Mouse (Mus musculus) stomach, postnatal 0 days (tissue): ENCODE measurements around the gene Cdk14. TPM values are rescaled to one million over a fixed set of nuclear protein-coding genes. Genes with fewer than 3 reads are reported as not detected.

Experiments
- ATAC-seq: fragments of 200-750 bp; cut with Nextera tagmentation; 2 replicates; pipeline ENCODE4 v1.8.0; 2017; ENCODE audit not compliant: low FRiP score, low TSS enrichment
- DNase-seq: peaks from one replicate; pipeline ENCODE4 v3.0.0-alpha.2; 2016; ENCODE audit warnings: low spot score
- H3K27ac ChIP-seq: fragments of 300-500 bp; sonication (generic); replicated peaks from 2 replicates; pipeline ENCODE4 v1.5.1; 2014; ENCODE audit warnings: mild to moderate bottlenecking, control low read depth
- H3K27me3 ChIP-seq: fragments of 300-500 bp; sonication (generic); 2 replicates; pipeline ENCODE4 v1.6.1; 2014; ENCODE audit warnings: low read length; ENCODE audit not compliant: control insufficient read depth, insufficient read depth
- H3K36me3 ChIP-seq: fragments of 300-500 bp; sonication (generic); 2 replicates; pipeline ENCODE4 v1.6.1; 2014; ENCODE audit warnings: low read length, mixed read lengths; ENCODE audit not compliant: control insufficient read depth, insufficient read depth
- H3K4me1 ChIP-seq: fragments of 300-500 bp; sonication (generic); replicated peaks from 2 replicates; pipeline ENCODE4 v1.6.1; 2014; ENCODE audit warnings: antibody characterized with exemption; ENCODE audit not compliant: control insufficient read depth, insufficient read depth
- H3K4me2 ChIP-seq: fragments of 300-500 bp; sonication (generic); replicated peaks from 2 replicates; pipeline ENCODE4 v1.6.1; 2014; ENCODE audit warnings: low read depth, mild to moderate bottlenecking, control low read depth, moderate library complexity
- H3K4me3 ChIP-seq: fragments of 300-500 bp; sonication (generic); 2 replicates; pipeline ENCODE4 v1.5.1; 2014; ENCODE audit warnings: low read depth, low read length, control low read depth
- H3K9ac ChIP-seq: fragments of 300-500 bp; sonication (generic); 2 replicates; pipeline ENCODE4 v1.6.1; 2014; ENCODE audit warnings: mild to moderate bottlenecking, low read length, control low read depth, mixed read lengths
- H3K9me3 ChIP-seq: fragments of 300-500 bp; sonication (generic); 2 replicates; pipeline ENCODE4 v1.6.1; 2016; ENCODE audit warnings: low read length; ENCODE audit not compliant: control insufficient read depth
- CTCF ChIP-seq: IDR thresholded peaks from 2 replicates; pipeline ENCODE4 v1.5.1; 2016; ENCODE audit warnings: antibody characterized with exemption, low read depth, mild to moderate bottlenecking, moderate library complexity
- EP300 ChIP-seq: optimal IDR thresholded peaks from 2 replicates; pipeline ENCODE3; 2016; ENCODE audit warnings: antibody characterized with exemption
- WGBS: fragments of 180-500 bp; shearing (Covaris S2); extraction: QIAGEN DNeasy Blood & Tissue Kit; methylation state at CpG from one replicate; pipeline ENCODE4 v1.1.7; 2014; 5-methylcytosine and 5-hydroxymethylcytosine counted together
- polyA plus RNA-seq: library from polyadenylated mRNA; unstranded; fragments of >200 nt; fragmentation: Nextera tagmentation; extraction: Ambion mirVana; gene quantifications from 2 replicates; pipeline ENCODE4 v1.2.1, GENCODE M21; 2015

Cdk14 gene
- polyA plus RNA-seq, 1 experiment from 2014 or later: 6.1 TPM

DNA sequence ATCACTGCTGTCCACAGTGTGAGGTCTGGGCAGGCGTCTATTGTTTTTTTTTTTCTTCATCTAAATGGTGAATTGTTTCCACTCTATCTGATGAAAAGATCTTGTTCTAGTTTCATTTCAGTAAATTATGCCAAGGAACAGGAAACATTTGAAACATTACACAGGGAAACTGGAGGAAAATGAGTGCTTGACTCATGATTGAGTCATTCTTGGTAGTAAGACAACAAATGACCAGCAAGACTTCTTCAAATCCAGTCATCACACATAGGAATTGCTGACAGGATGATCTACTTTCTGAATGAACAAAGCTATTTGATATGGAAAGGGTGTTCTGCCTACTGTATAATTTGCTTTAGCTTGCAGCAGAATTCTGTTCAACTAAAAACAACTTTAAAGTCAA, 859 bp downstream of the Cdk14 start:
- Histone ChIP-seq H3K4me1 (no peaks in the 10 kb centered on the region), H3K27me3 (no peaks in the 10 kb centered on the region), H3K9me3 (no peaks in the 10 kb centered on the region), H3K9ac (no peak overlapping the region), H3K27ac (no peak overlapping the region), H3K4me2 (no peak overlapping the region), H3K4me3 (no peak overlapping the region), H3K36me3 (no peaks in the 10 kb centered on the region)
- TF ChIP-seq CTCF: no peak
- no peak for TF ChIP-seq EP300
- ATAC-seq (no peak), DNase-seq (no peak)
- 55% methylated on average over 1 of the region's 1 CpGs for WGBS

DNA sequence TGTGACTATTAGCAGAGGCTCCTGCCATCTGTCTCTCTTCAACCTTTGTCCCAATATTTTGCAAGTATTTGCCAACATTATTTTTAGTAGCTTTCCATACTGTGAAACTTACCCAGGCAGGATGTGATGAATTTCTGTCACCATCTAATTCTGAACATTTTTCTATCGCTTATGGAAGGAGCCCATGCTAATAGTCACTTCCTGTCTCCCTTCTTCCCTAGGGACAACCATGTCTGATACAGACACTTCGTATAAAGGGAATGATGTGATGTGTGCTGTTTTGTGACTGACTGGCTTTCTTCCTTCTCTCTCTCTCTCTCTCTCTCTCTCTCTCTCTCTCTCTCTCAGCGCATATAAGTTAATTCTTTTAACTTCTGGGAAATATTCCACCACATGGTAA, 5.3 kb downstream of the Cdk14 start:
- no peak overlapping the region for H3K27ac ChIP-seq
- no peak overlapping the region for H3K9ac ChIP-seq
- DNase-seq (no peak), ATAC-seq (no peak)
- no peaks in the 10 kb centered on the region for H3K9me3 ChIP-seq
- no peaks in the 10 kb centered on the region for H3K27me3 ChIP-seq
- no peak overlapping the region for H3K4me3 ChIP-seq
- no peak overlapping the region for H3K4me2 ChIP-seq
- TF ChIP-seq EP300 (no peak), CTCF (no peak)
- H3K4me1 ChIP-seq: no peaks in the 10 kb centered on the region
- WGBS: 57% methylated on average over 3 of the region's 3 CpGs
- H3K36me3 ChIP-seq: no peaks in the 10 kb centered on the region

DNA sequence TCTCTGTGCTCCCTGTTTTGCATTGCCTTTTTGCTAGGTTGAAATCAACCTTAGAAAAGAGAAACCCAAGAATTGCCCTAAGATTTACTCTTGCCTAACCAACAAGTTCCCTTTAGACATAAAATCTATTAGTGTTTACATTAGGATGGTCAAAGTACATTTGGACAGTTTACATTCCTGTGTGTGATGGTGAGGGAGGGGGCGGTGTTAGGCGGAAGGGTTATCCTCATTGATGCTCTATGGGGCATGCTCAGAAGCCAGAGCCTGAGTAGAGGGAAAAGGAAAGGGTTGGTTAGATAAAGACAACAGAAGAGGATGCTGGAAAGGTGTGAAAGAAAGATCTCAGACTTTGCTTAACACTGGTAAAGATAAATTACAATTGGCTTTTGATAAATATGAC, 8.2 kb downstream of the Cdk14 start:
- H3K4me2 ChIP-seq: no peak overlapping the region
- no peak overlapping the region for H3K4me3 ChIP-seq
- DNase-seq (no peak), ATAC-seq (no peak)
- H3K27me3 ChIP-seq: no peaks in the 10 kb centered on the region
- 55% methylated on average over 2 of the region's 2 CpGs for WGBS
- no peak overlapping the region for H3K9ac ChIP-seq
- no peak overlapping the region for H3K27ac ChIP-seq
- H3K36me3 ChIP-seq: no peaks in the 10 kb centered on the region
- no peaks in the 10 kb centered on the region for H3K9me3 ChIP-seq
- no peaks in the 10 kb centered on the region for H3K4me1 ChIP-seq
- TF ChIP-seq EP300: no peak
- no peak for TF ChIP-seq CTCF

DNA sequence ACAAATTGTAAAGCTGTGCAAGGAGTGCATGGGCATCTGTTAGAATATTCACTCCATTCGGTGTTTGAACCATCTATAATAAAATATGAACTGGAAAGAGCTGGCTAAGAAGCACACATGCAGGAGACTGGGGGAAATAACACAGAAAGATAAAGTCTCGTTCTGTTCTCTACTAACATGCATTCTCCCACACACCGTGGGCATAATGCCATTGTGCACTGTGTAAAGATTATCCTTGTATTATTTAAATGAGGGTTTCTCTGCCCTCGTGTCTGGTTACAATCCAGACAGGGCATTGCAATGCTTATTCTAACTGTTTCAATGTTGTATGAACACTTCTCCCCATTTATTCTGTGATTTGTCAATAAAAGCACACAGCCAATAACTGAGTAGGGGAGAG, 18.1 kb downstream of the Cdk14 start:
- DNase-seq: no peak
- Histone ChIP-seq H3K9me3 (no peaks in the 10 kb centered on the region), H3K27ac (no peak overlapping the region), H3K36me3 (no peaks in the 10 kb centered on the region), H3K9ac (no peak overlapping the region), H3K4me2 (no peak overlapping the region), H3K27me3 (no peaks in the 10 kb centered on the region), H3K4me3 (no peak overlapping the region), H3K4me1 (no peaks in the 10 kb centered on the region)
- TF ChIP-seq CTCF: no peak
- no peak for TF ChIP-seq EP300
- WGBS: 40% methylated on average over 4 of the region's 4 CpGs
- ATAC-seq: no peak

DNA sequence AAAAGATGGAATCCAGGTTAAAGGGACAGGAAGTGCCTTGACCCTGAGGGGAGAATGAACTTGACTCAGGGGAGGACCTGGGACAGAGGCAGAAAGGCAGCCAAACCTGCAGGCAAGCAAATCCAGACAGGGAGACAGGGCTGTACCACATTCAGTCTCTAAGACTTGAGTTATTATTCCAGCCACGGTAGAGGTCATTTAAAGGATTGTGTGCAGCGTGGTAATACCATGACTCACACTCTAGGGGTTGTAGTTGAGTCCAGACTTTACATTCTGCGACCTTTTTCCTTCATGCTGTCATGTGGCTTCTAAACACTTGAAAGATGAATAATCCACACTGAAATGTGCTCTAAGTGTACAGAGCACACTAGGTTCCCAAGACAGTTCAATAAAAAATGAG, 27.3 kb downstream of the Cdk14 start:
- TF ChIP-seq EP300 (no peak), CTCF (peak; percentile 4; the same call in 1 of the 2 replicates)
- Histone ChIP-seq H3K9ac (no peak overlapping the region), H3K36me3 (no peaks in the 10 kb centered on the region), H3K4me3 (no peak overlapping the region), H3K4me2 (no peak overlapping the region), H3K4me1 (no peaks in the 10 kb centered on the region), H3K9me3 (no peaks in the 10 kb centered on the region), H3K27ac (no peak overlapping the region), H3K27me3 (no peaks in the 10 kb centered on the region)
- ATAC-seq (no peak), DNase-seq (no peak)
- WGBS: 5% methylated on average over 3 of the region's 3 CpGs

DNA sequence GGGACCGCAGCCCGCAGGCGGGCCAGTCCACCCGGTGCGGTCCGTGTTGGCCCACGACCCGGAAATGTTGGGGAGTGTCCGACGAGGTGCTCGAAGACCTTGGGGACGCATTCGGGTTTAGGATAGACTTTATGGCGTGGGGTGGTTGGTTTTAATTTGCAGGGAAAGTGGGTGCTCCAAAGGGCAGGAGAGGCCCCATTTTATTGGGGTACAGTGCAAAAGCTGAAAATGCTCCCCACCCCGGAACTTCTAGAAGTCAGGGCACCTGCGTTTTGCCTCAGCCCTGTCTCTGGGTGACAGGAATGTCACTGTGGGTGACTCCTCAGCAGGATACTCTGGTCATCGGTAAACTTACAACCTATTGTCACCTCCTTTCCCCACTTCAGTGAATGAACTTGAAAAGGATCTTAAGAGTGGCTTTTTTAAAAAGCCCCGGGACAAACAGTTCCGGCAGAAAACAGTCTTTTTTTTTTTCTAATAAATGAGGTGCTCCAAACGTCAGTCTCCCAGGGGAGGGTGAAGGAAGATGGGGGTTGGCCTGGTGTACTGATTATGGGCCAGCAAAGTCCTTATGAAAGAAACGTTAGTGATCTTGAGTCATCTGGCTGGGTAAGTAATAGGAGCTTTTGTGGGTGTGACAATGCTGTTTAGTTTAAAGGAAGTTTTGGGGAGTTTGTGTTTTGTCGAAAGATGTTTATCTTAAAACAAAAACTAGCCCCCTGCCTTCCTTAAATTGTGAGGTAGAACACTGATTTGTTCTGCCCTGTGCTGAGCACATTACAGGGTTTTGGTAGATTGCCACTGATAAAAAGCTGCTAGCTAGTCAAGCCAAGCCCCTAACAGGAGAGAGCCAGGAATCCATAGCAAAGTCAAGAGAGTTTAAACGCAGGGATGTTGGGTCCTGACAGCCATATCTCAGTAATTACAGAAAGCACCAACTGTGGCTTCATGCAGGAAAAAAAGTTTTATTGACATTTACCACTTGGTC, 39.1 kb downstream of the Cdk14 start:
- Histone ChIP-seq H3K4me2 (peak overlapping the region; percentile 77), H3K4me1 (no peaks in the 10 kb centered on the region; the same call in 1 of the 2 replicates), H3K9ac (peak overlapping the region; percentile 87), H3K27ac (peak overlapping the region; percentile 89), H3K4me3 (peak overlapping the region; percentile 79), H3K36me3 (no peaks in the 10 kb centered on the region), H3K27me3 (no peaks in the 10 kb centered on the region), H3K9me3 (no peaks in the 10 kb centered on the region)
- no peak for TF ChIP-seq EP300
- no peak for DNase-seq
- ATAC-seq: 0 out of 2 replicates have a peak, but pooled peaks have one; percentile 9
- 5% methylated on average over 23 of the region's 23 CpGs for WGBS
